Mouse (Mus musculus) testis, adult 2 months (tissue): ENCODE measurements around the gene Ppp1r10. TPM values are rescaled to one million over a fixed set of nuclear protein-coding genes. Genes with fewer than 3 reads are reported as not detected.
"Not testable (repeated sequence)": the region's sequence is repeated elsewhere in the genome, so short reads cannot be mapped to it uniquely, and the experiment has no call there.

Experiments used
- H3K27ac ChIP-seq: fragments of 200-500 bp; 2 replicates; pipeline ENCODE4 v1.5.1; 2012; ENCODE audit warnings: low read depth, low read length; ENCODE audit not compliant: control insufficient read depth, insufficient read depth
- H3K27me3 ChIP-seq: fragments of 200-500 bp; 2 replicates; pipeline ENCODE4 v1.6.1; 2012; ENCODE audit warnings: mild to moderate bottlenecking, low read length, moderate library complexity; ENCODE audit not compliant: control insufficient read depth, insufficient read depth
- H3K36me3 ChIP-seq: fragments of 200-500 bp; 2 replicates; pipeline ENCODE4 v1.6.1; 2012; ENCODE audit warnings: mild to moderate bottlenecking, low read length; ENCODE audit not compliant: control insufficient read depth, insufficient read depth
- H3K4me1 ChIP-seq: fragments of 200-500 bp; 2 replicates; pipeline ENCODE4 v1.6.1; 2012; ENCODE audit warnings: low read length; ENCODE audit not compliant: control insufficient read depth, insufficient read depth
- H3K4me3 ChIP-seq: fragments of 200-500 bp; 2 replicates; pipeline ENCODE4 v1.5.1; 2012; ENCODE audit warnings: low read depth, mild to moderate bottlenecking, low read length, moderate library complexity, mixed read lengths; ENCODE audit not compliant: control insufficient read depth
- CTCF ChIP-seq: fragments of 200-500 bp; IDR thresholded peaks from 2 replicates; pipeline ENCODE4 v1.5.1; 2012; ENCODE audit warnings: low read depth, mild to moderate bottlenecking, inconsistent platforms, low read length, moderate library complexity; ENCODE audit not compliant: control insufficient read depth, insufficient read depth, insufficient replicate concordance
- POLR2A ChIP-seq: fragments of 200-500 bp; IDR thresholded peaks from 2 replicates; pipeline ENCODE4 v1.6.1; 2012; ENCODE audit warnings: low read depth, mild to moderate bottlenecking, inconsistent platforms, low read length, moderate library complexity; ENCODE audit not compliant: control insufficient read depth
- polyA plus RNA-seq: library from polyadenylated mRNA; depleted of rRNA; stranded (reverse); fragments of >200 nt; gene quantifications from 2 replicates; pipeline ENCODE4 v1.2.3, GENCODE M21; 2012

The Ppp1r10 gene
- polyA plus RNA-seq, 1 experiment: 100 TPM

DNA sequence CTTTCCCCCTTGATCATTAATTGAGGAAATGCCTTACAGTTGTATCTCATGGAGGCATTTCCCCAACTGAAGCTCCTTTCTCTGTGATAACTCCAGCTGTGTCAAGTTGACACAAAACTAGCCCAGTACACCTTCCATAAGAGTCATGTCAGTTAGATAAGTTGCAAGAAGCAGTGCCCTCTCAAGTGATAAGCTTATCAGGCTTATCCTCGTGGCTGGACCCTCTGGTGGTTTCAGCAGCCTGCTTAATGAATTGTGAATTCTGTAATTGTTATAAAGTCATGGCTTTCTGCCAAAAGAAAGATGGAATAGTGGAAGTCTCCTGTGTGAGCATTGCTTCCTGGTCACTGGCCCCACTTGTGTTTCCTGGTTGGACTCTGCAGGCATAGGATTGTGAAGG, 11.2 kb downstream of the Ppp1r10 start:
- H3K27ac ChIP-seq: no peak overlapping the region
- no peak overlapping the region for H3K4me3 ChIP-seq
- TF ChIP-seq POLR2A: no peak
- TF ChIP-seq CTCF: no peak
- H3K36me3 ChIP-seq: peaks cover 4% of the 10 kb centered on the region; the same call in 1 of the 2 replicates
- no peaks in the 10 kb centered on the region for H3K4me1 ChIP-seq
- no peaks in the 10 kb centered on the region for H3K27me3 ChIP-seq

DNA sequence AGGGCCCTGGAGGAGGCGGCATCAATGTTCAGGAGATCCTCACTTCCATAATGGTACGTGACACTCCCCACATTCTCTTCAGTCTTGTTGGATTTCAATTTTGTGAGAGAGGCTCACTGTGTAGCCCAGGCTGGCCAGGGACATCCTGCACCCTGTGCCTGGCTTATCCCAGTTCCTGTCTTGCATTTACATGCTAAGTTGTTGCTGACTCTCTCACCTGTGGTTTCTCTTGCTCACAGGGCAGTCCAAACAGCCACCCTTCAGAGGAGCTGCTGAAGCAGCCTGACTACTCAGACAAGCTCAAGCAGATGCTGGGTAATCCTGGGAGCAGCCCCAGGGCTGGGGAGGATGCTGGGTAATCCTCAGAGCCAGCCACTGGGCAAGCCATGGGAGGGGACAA, 13.3 kb downstream of the Ppp1r10 start:
- Histone ChIP-seq H3K36me3 (peaks cover 4% of the 10 kb centered on the region; the same call in 1 of the 2 replicates), H3K27me3 (no peaks in the 10 kb centered on the region), H3K4me3 (no peak overlapping the region), H3K4me1 (no peaks in the 10 kb centered on the region), H3K27ac (no peak overlapping the region)
- TF ChIP-seq POLR2A (no peak), CTCF (no peak)

DNA sequence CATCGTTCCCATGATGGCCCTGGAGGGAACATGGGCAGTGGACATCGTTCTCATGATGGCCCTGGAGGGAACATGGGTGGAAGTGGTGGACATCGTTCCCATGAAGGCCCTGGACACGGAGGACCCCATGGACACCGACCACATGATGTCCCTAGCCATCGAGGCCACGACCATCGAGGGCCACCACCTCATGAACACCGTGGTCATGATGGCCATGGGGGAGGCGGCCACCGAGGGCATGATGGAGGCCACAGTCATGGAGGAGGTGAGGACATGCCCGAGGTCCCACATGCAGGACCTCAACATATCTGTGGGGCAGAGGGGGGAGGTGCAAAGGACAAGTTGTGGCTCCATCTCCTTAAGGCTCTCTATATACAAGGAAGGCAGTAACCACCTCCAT, 14.4 kb downstream of the Ppp1r10 start:
- H3K27ac ChIP-seq: no peak overlapping the region
- TF ChIP-seq CTCF: no peak
- peak; percentile 10; the same call in 1 of the 2 replicates for TF ChIP-seq POLR2A
- H3K27me3 ChIP-seq: no peaks in the 10 kb centered on the region
- H3K4me3 ChIP-seq: no peak overlapping the region
- H3K4me1 ChIP-seq: no peaks in the 10 kb centered on the region
- peaks cover 4% of the 10 kb centered on the region; the same call in 1 of the 2 replicates for H3K36me3 ChIP-seq

DNA sequence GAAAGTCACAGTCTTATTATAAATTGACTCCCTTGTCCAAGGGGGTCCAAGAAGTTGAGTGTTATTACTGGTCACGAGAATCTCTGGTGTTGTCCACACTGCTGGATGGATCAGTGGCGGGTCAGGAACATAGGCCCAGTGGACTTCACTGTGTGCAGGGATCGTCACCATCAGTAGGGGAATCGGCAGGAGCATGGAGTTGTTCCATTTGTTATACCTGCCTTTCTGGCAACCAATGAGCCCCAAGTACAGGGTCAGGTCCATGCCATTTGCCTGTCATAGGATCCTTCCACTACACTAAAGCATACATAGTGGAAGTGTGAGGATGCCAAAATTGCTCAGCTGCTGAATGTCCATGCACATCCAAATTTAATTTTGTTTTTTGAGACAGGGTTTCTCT, 16.4 kb downstream of the Ppp1r10 start:
- peaks cover 1% of the 10 kb centered on the region; the same call in 1 of the 2 replicates for H3K36me3 ChIP-seq
- H3K4me1 ChIP-seq: no peaks in the 10 kb centered on the region
- H3K27me3 ChIP-seq: no peaks in the 10 kb centered on the region
- no peak for TF ChIP-seq CTCF
- no peak overlapping the region for H3K4me3 ChIP-seq
- H3K27ac ChIP-seq: no peak overlapping the region

DNA sequence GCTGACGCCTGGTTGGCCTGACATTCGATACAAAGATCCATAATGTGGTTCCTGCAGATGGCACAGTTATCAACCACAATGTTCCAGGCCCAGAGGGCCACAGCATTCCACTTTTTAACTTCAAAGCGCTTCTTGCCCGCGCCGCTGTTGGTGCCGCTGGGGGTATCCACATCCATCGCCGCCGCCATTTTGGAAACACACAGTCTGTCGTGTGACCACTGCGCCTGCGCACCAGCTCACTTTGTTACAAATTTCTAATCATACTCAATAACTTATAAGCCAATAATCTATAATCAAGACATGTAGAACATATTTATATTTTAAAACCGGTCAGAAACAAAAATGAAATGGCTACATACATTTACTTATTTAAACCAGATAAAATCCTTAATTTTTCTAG, 19.5 kb downstream of the Ppp1r10 start:
- not testable (repeated sequence) for H3K36me3 ChIP-seq, H3K4me1 ChIP-seq, H3K27ac ChIP-seq, H3K27me3 ChIP-seq
- H3K4me3 ChIP-seq: peak overlapping the region; percentile 37

DNA sequence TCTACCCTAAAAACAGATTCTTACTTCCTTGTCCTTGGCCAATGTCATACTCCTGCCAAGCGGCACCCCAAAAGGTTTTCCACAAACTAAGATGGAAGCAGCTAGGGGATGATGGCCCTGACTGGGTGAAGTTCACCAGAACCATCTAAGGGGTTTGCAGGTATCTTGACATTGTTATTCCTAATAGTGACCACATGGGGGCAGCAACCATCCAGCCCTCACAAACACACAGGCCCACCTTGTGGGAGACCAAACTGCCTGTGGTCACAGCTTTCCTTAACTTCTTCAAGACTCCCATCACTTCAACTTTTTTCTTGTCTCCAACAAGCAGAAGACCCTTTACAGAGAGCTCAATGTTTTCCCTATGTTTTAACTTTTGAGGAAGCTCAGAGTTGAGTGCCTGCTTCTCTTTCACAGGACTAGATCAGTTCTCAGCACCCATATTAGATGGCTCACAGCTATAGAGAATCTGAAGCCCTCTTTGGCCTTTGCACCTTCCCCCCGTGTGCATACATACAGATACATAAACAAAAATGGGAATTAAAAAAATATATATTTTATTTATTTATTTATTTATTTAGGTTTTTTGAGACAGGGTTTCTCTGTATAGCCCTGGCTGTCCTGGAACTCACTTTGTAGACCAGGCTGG, 21.6 kb downstream of the Ppp1r10 start:
- H3K27ac ChIP-seq: no peak overlapping the region
- TF ChIP-seq CTCF: peak; percentile 83; the same call in 1 of the 2 replicates
- TF ChIP-seq POLR2A: no peak
- no peaks in the 10 kb centered on the region for H3K27me3 ChIP-seq
- H3K4me3 ChIP-seq: no peak overlapping the region
- H3K36me3 ChIP-seq: no peaks in the 10 kb centered on the region
- no peaks in the 10 kb centered on the region for H3K4me1 ChIP-seq

DNA sequence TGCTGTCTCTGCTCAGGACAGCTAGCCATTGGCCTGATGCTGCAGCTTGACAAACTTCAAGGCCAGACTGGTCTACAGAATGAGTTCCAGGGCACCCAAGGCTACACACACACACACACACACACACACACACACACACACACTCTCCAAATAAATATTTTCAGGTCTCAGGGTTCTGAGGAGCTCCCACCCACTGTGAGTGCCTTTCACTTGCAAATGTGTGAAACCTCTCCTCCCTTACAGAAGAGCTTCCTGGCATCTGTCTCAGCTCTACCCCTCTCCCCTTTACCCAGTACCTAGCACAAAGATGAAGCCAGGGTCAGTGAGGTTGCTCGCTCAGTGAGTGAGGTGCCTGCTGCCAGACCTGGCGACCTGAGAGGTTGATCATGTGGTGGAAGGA, 22.9 kb downstream of the Ppp1r10 start:
- H3K27me3 ChIP-seq: no peaks in the 10 kb centered on the region

DNA sequence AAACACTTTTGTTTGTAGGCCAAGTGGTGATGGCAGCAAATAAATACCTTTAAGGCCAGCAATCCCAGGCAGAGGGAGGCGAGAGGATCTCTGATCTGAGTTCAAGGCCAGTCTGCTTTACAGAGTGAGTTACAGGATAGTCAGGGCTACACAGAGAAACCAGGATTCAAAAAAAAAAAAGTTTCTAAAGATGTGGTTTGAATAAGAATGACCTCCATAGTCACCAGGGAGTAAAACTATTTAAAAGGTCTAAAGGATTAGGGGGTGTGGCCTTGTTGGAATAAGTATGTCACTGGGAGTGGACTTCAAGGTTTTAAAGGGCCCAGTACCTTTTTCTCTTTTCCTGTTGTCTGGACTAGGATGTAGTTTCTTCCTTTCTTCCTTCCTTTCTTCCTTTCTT, 23.7 kb downstream of the Ppp1r10 start:
- TF ChIP-seq POLR2A (no peak), CTCF (no peak)
- no peaks in the 10 kb centered on the region for H3K27me3 ChIP-seq
- H3K27ac ChIP-seq: no peak overlapping the region
- H3K4me3 ChIP-seq: no peak overlapping the region
- H3K36me3 ChIP-seq: no peaks in the 10 kb centered on the region
- no peaks in the 10 kb centered on the region for H3K4me1 ChIP-seq

More for the DNA sequence above, 22.9 kb downstream of the Ppp1r10 start:
- no peaks in the 10 kb centered on the region for H3K36me3 ChIP-seq
- no peak overlapping the region for H3K27ac ChIP-seq
- no peaks in the 10 kb centered on the region for H3K4me1 ChIP-seq
- TF ChIP-seq CTCF (no peak), POLR2A (no peak)
- H3K4me3 ChIP-seq: no peak overlapping the region

DNA sequence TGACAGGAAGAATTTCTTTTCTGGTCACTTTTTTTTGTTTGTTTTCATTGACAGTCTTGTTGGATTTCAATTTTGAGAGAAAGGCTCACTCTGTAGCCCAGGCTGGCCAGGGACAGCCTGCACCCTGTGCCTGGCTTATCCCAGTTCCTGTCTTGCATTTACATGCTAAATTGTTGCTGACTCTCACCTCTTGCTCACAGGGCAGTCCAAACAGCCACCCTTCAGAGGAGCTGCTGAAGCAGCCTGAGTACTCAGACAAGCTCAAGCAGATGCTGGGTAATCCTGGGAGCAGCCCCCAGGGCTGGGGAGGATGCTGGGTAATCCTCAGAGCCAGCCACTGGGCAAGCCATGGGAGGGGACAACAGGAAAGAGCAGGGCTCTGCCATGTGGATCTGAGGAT, 34.7 kb downstream of the Ppp1r10 start:
- not testable (repeated sequence) for H3K27me3 ChIP-seq, H3K4me3 ChIP-seq, H3K4me1 ChIP-seq, H3K27ac ChIP-seq, H3K36me3 ChIP-seq

DNA sequence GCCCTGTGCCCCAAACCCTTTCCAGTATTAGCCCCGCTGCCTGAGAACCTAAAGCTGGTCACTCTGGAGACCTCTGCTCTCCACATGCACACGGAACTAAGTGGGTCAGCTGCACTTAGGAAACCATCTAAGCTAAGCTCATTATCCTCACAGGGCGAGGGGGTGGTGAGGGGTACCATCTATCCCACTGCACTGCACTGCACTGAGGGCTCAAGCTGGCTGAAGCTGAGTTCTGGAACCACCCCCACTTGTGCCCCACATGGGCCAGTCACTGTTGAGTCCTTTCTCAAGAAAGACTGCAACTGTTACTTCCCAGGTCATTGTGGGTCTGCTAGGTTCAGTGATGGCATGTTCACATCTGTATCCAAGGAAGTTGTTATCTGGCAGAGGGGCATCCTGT, 36.3 kb downstream of the Ppp1r10 start:
- H3K4me1 ChIP-seq, H3K27me3 ChIP-seq, H3K27ac ChIP-seq, H3K4me3 ChIP-seq, H3K36me3 ChIP-seq: not testable (repeated sequence)
